Mouse (Mus musculus): ENCODE data around the gene Cald1. TPM values are rescaled to one million over a fixed set of nuclear protein-coding genes. Genes with fewer than 3 reads are reported as not detected.

Gene Cald1
- polyA plus RNA-seq, 1 experiment from 2014 or later: 161 TPM

GRCm38 (mm10) chr6:34615419-34615818 is 17.1 kb downstream of the Cald1 start:
- Histone ChIP-seq H3K36me3 (0 out of 2 replicates have a peak, but pooled peaks cover 2% of the 10 kb centered on the region), H3K4me1 (replicated peaks) (peaks cover 41% of the 10 kb centered on the region), H3K9ac (no peak overlapping the region), H3K4me2 (no peak overlapping the region), H3K4me3 (no peak overlapping the region), H3K9me3 (replicated peaks) (no peaks in the 10 kb centered on the region), H3K27ac (ENCODE audit: poor library complexity, severe bottlenecking) (no peak overlapping the region), H3K27me3 (replicated peaks) (no peaks in the 10 kb centered on the region)
- ATAC-seq (ENCODE audit: insufficient number of reproducible peaks, low FRiP score): no peak
- WGBS: 87% methylated on average over 3 of the region's 3 CpGs

GRCm38 (mm10) chr6:34619494-34619893 is 21.2 kb downstream of the Cald1 start:
- no peaks in the 10 kb centered on the region for H3K27me3 ChIP-seq (replicated peaks)
- ATAC-seq (ENCODE audit: insufficient number of reproducible peaks, low FRiP score): no peak
- no peaks in the 10 kb centered on the region for H3K9me3 ChIP-seq (replicated peaks)
- 0 out of 2 replicates have a peak, but pooled peaks cover under 1% of the 10 kb centered on the region for H3K36me3 ChIP-seq
- no peak overlapping the region for H3K4me2 ChIP-seq
- H3K4me1 ChIP-seq (replicated peaks): peaks cover 23% of the 10 kb centered on the region
- WGBS: 75% methylated on average over 2 of the region's 2 CpGs
- H3K9ac ChIP-seq: no peak overlapping the region
- no peak overlapping the region; the same call in 1 of the 2 replicates for H3K27ac ChIP-seq (ENCODE audit: poor library complexity, severe bottlenecking)
- H3K4me3 ChIP-seq: no peak overlapping the region

DNA sequence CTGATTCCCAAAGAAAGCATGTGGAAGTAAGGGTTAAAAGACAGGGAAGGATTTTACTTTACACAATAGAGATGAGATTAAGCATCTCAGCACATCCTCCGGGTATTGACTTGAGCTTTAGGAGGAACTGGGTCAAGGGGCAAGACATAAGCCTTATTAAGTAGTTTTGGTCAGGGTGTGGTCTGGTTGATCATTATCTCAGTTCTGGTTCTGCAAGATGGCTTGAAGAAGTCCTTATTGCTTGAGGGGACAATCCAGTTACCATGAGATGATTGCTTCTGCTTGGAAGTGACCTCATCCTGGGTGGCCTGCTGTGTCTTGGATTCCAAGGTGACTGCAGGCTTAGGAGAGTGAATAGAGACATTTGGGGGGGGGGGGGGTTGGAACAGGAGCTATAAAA is 21.9 kb downstream of the Cald1 start:
- H3K27ac ChIP-seq (ENCODE audit: poor library complexity, severe bottlenecking): no peak overlapping the region
- no peak overlapping the region for H3K4me3 ChIP-seq
- no peak for ATAC-seq (ENCODE audit: insufficient number of reproducible peaks, low FRiP score)
- WGBS: 64% methylated on average over 1 of the region's 1 CpGs
- no peaks in the 10 kb centered on the region for H3K9me3 ChIP-seq (replicated peaks)
- no peak overlapping the region for H3K4me2 ChIP-seq
- no peaks in the 10 kb centered on the region for H3K27me3 ChIP-seq (replicated peaks)
- no peak overlapping the region for H3K9ac ChIP-seq
- peaks cover 23% of the 10 kb centered on the region for H3K4me1 ChIP-seq (replicated peaks)
- H3K36me3 ChIP-seq: no peaks in the 10 kb centered on the region

DNA sequence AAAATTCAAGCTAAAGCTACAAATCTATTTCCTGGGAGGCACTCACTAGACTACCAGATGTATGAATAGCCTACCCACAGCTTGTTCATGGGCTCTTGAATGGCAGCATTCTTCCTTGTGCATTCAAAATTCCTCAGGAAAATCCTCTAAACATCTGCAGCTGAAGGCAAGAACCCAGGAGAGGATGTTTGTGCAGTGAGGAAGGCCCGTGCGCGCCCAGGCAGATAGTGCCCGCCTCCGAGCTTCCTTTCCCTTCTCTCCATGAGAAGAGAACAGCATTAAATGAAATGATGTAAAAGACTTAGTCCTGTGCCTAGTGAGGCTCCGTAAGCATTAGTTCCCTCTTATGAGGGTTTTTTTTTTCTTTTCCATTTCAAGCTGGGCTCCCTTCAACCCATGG is 24.6 kb downstream of the Cald1 start:
- Histone ChIP-seq H3K9ac (no peak overlapping the region), H3K4me2 (no peak overlapping the region), H3K9me3 (replicated peaks) (no peaks in the 10 kb centered on the region), H3K27ac (ENCODE audit: poor library complexity, severe bottlenecking) (peak overlapping the region; percentile 50), H3K27me3 (replicated peaks) (no peaks in the 10 kb centered on the region), H3K36me3 (no peaks in the 10 kb centered on the region), H3K4me1 (replicated peaks) (peaks cover 30% of the 10 kb centered on the region), H3K4me3 (no peak overlapping the region)
- no peak for ATAC-seq (ENCODE audit: insufficient number of reproducible peaks, low FRiP score)
- WGBS: 55% methylated on average over 6 of the region's 6 CpGs

DNA sequence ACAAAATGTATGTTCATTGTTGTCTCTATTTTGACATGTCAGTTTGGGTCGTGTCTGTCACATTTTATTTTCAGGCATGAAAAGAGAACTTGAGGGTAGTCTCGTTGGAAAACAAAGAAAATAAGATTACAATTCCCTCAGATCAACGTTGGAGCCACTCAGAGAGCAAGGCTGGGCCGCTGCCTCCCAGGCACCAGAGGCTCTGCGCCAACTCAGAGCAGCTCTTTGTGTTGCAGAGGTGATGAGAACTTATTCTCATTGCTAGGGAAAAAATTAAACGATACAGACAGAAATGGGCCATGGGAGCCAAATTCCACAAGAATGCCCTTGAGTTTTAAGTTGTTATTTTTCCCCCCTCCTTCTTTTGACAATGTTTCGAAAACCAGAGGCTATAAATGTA is 25.0 kb downstream of the Cald1 start:
- WGBS: 53% methylated on average over 7 of the region's 7 CpGs
- Histone ChIP-seq H3K36me3 (no peaks in the 10 kb centered on the region), H3K9ac (no peak overlapping the region), H3K4me1 (replicated peaks) (peaks cover 30% of the 10 kb centered on the region), H3K4me3 (no peak overlapping the region), H3K27ac (ENCODE audit: poor library complexity, severe bottlenecking) (peak overlapping the region; percentile 50), H3K27me3 (replicated peaks) (no peaks in the 10 kb centered on the region), H3K4me2 (no peak overlapping the region), H3K9me3 (replicated peaks) (no peaks in the 10 kb centered on the region)
- no peak for ATAC-seq (ENCODE audit: insufficient number of reproducible peaks, low FRiP score)

DNA sequence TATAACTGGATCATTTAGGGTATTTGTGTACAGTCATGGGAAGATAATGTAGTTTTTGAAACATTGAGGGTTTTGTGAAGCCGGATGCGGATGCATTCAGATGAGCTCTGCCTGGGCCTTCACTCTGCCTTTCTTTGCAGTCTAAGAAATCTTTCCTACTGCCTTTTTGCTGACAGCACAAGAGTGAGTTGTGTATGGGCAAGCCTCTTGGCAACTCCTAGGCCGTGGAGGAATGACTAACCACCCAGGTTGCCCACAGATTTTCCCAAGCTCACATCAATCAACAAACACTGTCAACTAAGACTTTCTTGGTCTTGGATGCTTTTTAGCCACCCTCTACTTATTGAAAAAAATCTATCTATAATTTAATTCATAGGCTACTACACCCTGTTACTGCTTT is 26.2 kb downstream of the Cald1 start:
- no peaks in the 10 kb centered on the region for H3K9me3 ChIP-seq (replicated peaks)
- no peak overlapping the region for H3K4me3 ChIP-seq
- no peak overlapping the region for H3K9ac ChIP-seq
- WGBS: 85% methylated on average over 3 of the region's 3 CpGs
- no peaks in the 10 kb centered on the region for H3K27me3 ChIP-seq (replicated peaks)
- no peak overlapping the region for H3K27ac ChIP-seq (ENCODE audit: poor library complexity, severe bottlenecking)
- no peak overlapping the region for H3K4me2 ChIP-seq
- no peaks in the 10 kb centered on the region for H3K36me3 ChIP-seq
- peaks cover 27% of the 10 kb centered on the region for H3K4me1 ChIP-seq (replicated peaks)
- ATAC-seq (ENCODE audit: insufficient number of reproducible peaks, low FRiP score): no peak

DNA sequence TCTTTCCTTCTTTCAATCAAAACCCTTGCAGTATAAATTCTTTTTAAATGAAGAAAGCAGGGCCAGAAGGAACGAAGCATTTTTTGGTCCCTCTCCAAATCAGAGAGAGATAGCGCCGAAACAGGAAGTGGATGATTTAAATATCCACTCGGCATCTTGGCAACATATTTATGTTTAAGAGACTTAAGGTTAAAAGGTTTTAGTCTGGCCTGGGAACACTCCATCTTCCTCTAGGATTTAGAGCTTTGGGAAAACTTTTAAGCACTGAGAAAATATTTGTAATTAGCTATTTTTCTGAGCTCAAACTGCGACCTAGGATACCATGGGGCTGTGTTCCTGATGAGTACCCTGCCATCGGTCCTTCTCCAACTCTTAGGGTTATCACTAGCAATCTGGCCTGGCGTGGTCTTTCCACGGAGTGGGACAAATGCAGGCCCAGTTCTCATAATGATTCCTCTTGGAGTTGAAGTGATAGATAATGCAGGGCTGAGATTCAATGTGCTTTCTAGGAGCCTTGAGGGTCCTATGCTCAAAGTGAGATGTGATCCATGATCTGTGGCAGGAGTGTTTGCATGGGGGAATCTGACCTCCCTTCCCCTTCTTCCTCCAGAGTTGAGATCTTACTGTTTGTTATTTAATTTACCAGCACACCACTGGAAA is 28.4 kb downstream of the Cald1 start:
- Histone ChIP-seq H3K4me3 (no peak overlapping the region), H3K4me2 (no peak overlapping the region), H3K27ac (ENCODE audit: poor library complexity, severe bottlenecking) (peak overlapping the region; percentile 42), H3K27me3 (replicated peaks) (no peaks in the 10 kb centered on the region), H3K9ac (no peak overlapping the region), H3K36me3 (no peaks in the 10 kb centered on the region), H3K4me1 (replicated peaks) (peaks cover 22% of the 10 kb centered on the region), H3K9me3 (replicated peaks) (no peaks in the 10 kb centered on the region)
- no peak for ATAC-seq (ENCODE audit: insufficient number of reproducible peaks, low FRiP score)
- 49% methylated on average over 8 of the region's 8 CpGs for WGBS

DNA sequence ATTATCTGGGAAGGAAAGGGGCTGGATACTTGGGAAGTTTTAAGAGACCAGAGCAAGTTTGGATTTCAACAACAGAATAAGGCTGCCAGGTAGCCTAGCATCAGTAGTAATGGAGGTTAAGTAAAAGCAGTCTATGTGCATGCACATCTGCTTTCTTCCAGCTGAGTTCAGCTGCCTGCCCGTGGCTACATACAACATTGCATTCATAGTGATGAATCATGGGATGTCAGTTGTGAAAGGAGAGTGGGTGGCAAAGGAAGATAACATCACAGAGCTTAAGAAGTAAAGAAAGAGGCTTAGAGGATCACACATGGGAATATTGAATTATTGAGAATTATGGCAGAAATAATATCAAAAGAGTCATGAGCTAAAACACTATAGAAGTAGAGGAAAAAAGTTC is 29.8 kb downstream of the Cald1 start:
- H3K27ac ChIP-seq (ENCODE audit: poor library complexity, severe bottlenecking): no peak overlapping the region
- no peak overlapping the region for H3K9ac ChIP-seq
- H3K4me3 ChIP-seq: no peak overlapping the region
- H3K27me3 ChIP-seq (replicated peaks): no peaks in the 10 kb centered on the region
- H3K36me3 ChIP-seq: no peaks in the 10 kb centered on the region
- peaks cover 20% of the 10 kb centered on the region for H3K4me1 ChIP-seq (replicated peaks)
- WGBS: 49% methylated on average over 1 of the region's 1 CpGs
- no peaks in the 10 kb centered on the region for H3K9me3 ChIP-seq (replicated peaks)
- no peak overlapping the region for H3K4me2 ChIP-seq
- ATAC-seq (ENCODE audit: insufficient number of reproducible peaks, low FRiP score): no peak

DNA sequence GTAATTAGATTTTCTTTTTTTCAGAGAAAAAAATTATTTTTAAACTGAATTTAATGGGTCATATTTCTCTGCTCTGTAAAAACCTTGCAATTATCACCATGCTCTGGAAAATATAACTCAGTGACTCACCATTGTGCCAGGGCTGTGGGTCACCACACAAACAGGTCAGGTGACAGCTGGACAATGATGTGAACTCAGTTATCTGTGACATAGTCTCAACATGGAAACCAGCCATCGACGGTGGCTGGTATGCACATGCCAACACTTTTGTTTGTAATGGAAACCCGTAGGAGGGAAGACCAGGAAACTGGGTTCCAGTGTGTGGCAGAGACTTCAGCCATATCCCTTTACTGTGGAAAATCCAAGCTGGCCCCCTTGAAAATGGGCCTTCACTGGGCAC is 35.5 kb downstream of the Cald1 start:
- no peak overlapping the region for H3K4me3 ChIP-seq
- 18% methylated on average over 3 of the region's 3 CpGs for WGBS
- H3K9me3 ChIP-seq (replicated peaks): no peaks in the 10 kb centered on the region
- H3K36me3 ChIP-seq: peaks cover 4% of the 10 kb centered on the region; the same call in 1 of the 2 replicates
- H3K4me2 ChIP-seq: no peak overlapping the region
- peak overlapping the region; percentile 63 for H3K27ac ChIP-seq (ENCODE audit: poor library complexity, severe bottlenecking)
- H3K9ac ChIP-seq: no peak overlapping the region
- peak; percentile 60; the same call in 1 of the 2 replicates for ATAC-seq (ENCODE audit: insufficient number of reproducible peaks, low FRiP score)
- H3K4me1 ChIP-seq (replicated peaks): peaks cover 35% of the 10 kb centered on the region
- no peaks in the 10 kb centered on the region for H3K27me3 ChIP-seq (replicated peaks)

- 37% methylated on average over 10 of the region's 10 CpGs for whole genome bisulfite sequencing
- Histone ChIP-seq H3K4me1 (replicated peaks) (peaks cover 53% of the 10 kb centered on the region), H3K9ac (no peak overlapping the region), H3K9me3 (replicated peaks) (no peaks in the 10 kb centered on the region), H3K36me3 (peaks cover 4% of the 10 kb centered on the region; the same call in 1 of the 2 replicates), H3K27ac (ENCODE audit: poor library complexity, severe bottlenecking) (peak overlapping the region; percentile 53), H3K4me3 (no peak overlapping the region), H3K27me3 (replicated peaks) (no peaks in the 10 kb centered on the region), H3K4me2 (0 out of 2 replicates have a peak overlapping the region, but pooled peaks have one; percentile 1)
- ATAC-seq (ENCODE audit: insufficient number of reproducible peaks, low FRiP score): no peak
Observed at GRCm38 (mm10) chr6:34637588-34638438, 39.5 kb downstream of the Cald1 start.

DNA sequence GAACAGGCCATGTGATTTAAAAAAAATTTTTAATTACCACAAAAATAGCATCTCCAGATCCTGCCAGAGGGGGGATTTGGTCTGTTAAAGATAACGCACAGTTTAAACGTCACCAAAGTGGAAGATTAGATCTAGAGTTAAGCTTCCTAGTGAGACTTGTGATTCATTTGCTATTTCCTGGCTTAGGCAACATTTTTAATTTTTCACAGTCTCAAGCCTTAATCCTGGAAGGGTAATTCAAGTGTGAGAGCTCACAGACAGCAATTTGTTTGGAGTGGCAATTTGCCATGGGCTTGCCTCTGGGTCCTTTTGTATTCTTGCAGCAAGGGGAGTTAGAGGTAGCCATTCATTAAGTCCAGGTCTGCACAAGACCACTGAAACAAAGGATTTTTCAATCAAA is 40.4 kb downstream of the Cald1 start:
- Histone ChIP-seq H3K4me3 (no peak overlapping the region), H3K9me3 (replicated peaks) (no peaks in the 10 kb centered on the region), H3K4me1 (replicated peaks) (peaks cover 50% of the 10 kb centered on the region), H3K36me3 (peaks cover 4% of the 10 kb centered on the region; the same call in 1 of the 2 replicates), H3K4me2 (no peak overlapping the region), H3K27me3 (replicated peaks) (no peaks in the 10 kb centered on the region), H3K9ac (no peak overlapping the region), H3K27ac (ENCODE audit: poor library complexity, severe bottlenecking) (no peak overlapping the region)
- ATAC-seq (ENCODE audit: insufficient number of reproducible peaks, low FRiP score): no peak
- 30% methylated on average over 2 of the region's 2 CpGs for WGBS
